Mouse (Mus musculus) heart, postnatal 0 days (tissue): ENCODE measurements around the gene Hint2.

Experiments used
- CTCF ChIP-seq: IDR thresholded peaks from 2 replicates; pipeline ENCODE4 v1.5.1; 2016; ENCODE audit warnings: antibody characterized with exemption, control low read depth, low read depth
- EP300 ChIP-seq: IDR thresholded peaks from 2 replicates; pipeline ENCODE4 v1.6.1; 2016; ENCODE audit warnings: antibody characterized with exemption, low read depth

DNA sequence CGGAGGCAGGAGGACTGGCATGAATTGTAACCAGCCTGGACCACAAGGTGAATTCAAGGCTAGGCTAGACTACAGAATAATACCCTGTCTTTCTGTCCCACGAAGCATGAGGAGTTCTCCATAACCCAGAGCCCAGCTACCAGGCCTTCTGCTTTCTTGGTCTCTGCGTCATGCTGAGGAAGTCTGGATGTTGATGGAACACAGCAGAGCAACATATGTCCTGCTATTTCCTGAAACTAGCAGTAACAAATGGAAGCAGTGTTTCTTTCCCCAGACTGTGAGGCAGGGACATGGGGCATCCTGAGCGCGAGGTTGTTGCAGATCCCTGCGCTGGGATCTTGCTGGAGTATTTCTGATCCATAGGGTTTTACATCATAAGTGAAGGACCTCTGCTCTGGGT lies 22.3 kb upstream of the Hint2 start:
- TF ChIP-seq CTCF (no peak), EP300 (no peak)
